Mouse (Mus musculus) C2C12 (cell line): Measurements from ENCODE around the gene Aes. TPM values are rescaled to one million over a fixed set of nuclear protein-coding genes. Genes with fewer than 3 reads are reported as not detected.

Source experiments
- H3K27me3 ChIP-seq: one replicate; pipeline ENCODE4 v1.6.1; 2011; ENCODE audit not compliant: control insufficient read depth, insufficient read depth, insufficient read length
- H3K36me3 ChIP-seq: one replicate; pipeline ENCODE4 v1.6.1; 2011; ENCODE audit not compliant: control insufficient read depth, insufficient read depth
- H3K4me3 ChIP-seq: one replicate; pipeline ENCODE4 v1.5.1; 2011; ENCODE audit warnings: mild to moderate bottlenecking, control low read depth; ENCODE audit not compliant: poor library complexity, insufficient read depth, severe bottlenecking
- H3K79me2 ChIP-seq: one replicate; pipeline ENCODE4 v1.6.1; 2011; ENCODE audit not compliant: control insufficient read depth, insufficient read depth
- H3K79me3 ChIP-seq: one replicate; pipeline ENCODE4 v1.6.1; 2011; ENCODE audit warnings: low read depth, control low read depth
- H3ac ChIP-seq: one replicate; pipeline ENCODE3; 2011; ENCODE audit warnings: low read depth; ENCODE audit not compliant: control insufficient read depth, insufficient read length
- CEBPB ChIP-seq: IDR thresholded peaks from one replicate; pipeline ENCODE4 v1.6.1; 2011; ENCODE audit warnings: low read depth, mild to moderate bottlenecking, control low read depth, moderate library complexity
- CTCF ChIP-seq: IDR thresholded peaks from one replicate; pipeline ENCODE4 v1.5.1; 2011; ENCODE audit not compliant: control insufficient read depth, insufficient read depth, insufficient read length
- FOSL1 ChIP-seq: IDR thresholded peaks from one replicate; pipeline ENCODE4 v1.8.0; 2011; ENCODE audit warnings: mild to moderate bottlenecking, low read length; ENCODE audit not compliant: poor library complexity, insufficient read depth, severe bottlenecking
- MAX ChIP-seq: IDR thresholded peaks from one replicate; pipeline ENCODE4 v1.6.1; 2011; ENCODE audit warnings: mild to moderate bottlenecking, control low read depth
- MYOD1 ChIP-seq: IDR thresholded peaks from one replicate; pipeline ENCODE4 v1.6.1; 2011; ENCODE audit warnings: low read depth; ENCODE audit not compliant: control insufficient read depth, insufficient read length
- MYOG ChIP-seq: IDR thresholded peaks from one replicate; pipeline ENCODE4 v1.6.1; 2011; ENCODE audit not compliant: control insufficient read depth, insufficient read length; ENCODE audit errors: extremely low read depth
- USF1 ChIP-seq: IDR thresholded peaks from one replicate; pipeline ENCODE4 v1.6.1; 2011; ENCODE audit warnings: low read depth, mild to moderate bottlenecking, control low read depth, moderate library complexity
- polyA plus RNA-seq: library from polyadenylated mRNA; unstranded; fragments of >200 nt; fragmentation: generic; extraction: Trizol; gene quantifications from one replicate; pipeline ENCODE4 v1.2.1, GENCODE M21; 2012; ENCODE audit warnings: missing spikeins

Aes gene
- polyA plus RNA-seq, 1 experiment: 532 TPM

- TF ChIP-seq FOSL1 (no peak), CTCF (peak; percentile 78), MAX (no peak), USF1 (no peak)
- no peaks in the 10 kb centered on the region for H3K79me2 ChIP-seq
- no peak overlapping the region for H3ac ChIP-seq
- no peaks in the 10 kb centered on the region for H3K79me3 ChIP-seq
- H3K36me3 ChIP-seq: no peaks in the 10 kb centered on the region
- H3K27me3 ChIP-seq: no peaks in the 10 kb centered on the region
- H3K4me3 ChIP-seq: no peak overlapping the region
Observed at GRCm38 (mm10) chr10:81604968-81605665, 45.8 kb downstream of the Aes start.

- no peaks in the 10 kb centered on the region for H3K27me3 ChIP-seq
- no peaks in the 10 kb centered on the region for H3K79me3 ChIP-seq
- no peaks in the 10 kb centered on the region for H3K36me3 ChIP-seq
- peak overlapping the region; percentile 63 for H3ac ChIP-seq
- H3K4me3 ChIP-seq: no peak overlapping the region
- no peak for TF ChIP-seq MYOG
- no peak for TF ChIP-seq USF1
- TF ChIP-seq FOSL1: no peak
- TF ChIP-seq MAX: no peak
- no peak for TF ChIP-seq CTCF
- no peak for TF ChIP-seq CEBPB
- TF ChIP-seq MYOD1: no peak
- no peaks in the 10 kb centered on the region for H3K79me2 ChIP-seq
Observed at GRCm38 (mm10) chr10:81605666-81605973, 46.3 kb downstream of the Aes start.

GRCm38 (mm10) chr10:81605974-81606751, 46.9 kb downstream of the Aes start, which contains the start of gene BC025920:
TSS of gene BC025920 (plus strand) at chr10:81606270.
- Histone ChIP-seq H3ac (peak within 1 kb of the TSS; percentile 78), H3K4me3 (peak within 1 kb of the TSS; percentile 37), H3K79me2 (no peaks in the 10 kb centered on the region), H3K27me3 (no peaks in the 10 kb centered on the region), H3K79me3 (no peaks in the 10 kb centered on the region), H3K36me3 (no peaks in the 10 kb centered on the region)
- TF ChIP-seq CEBPB (no peak), MYOG (no peak), MAX (peak; percentile 97), CTCF (no peak), FOSL1 (no peak), USF1 (peak; percentile 13), MYOD1 (no peak)

- Histone ChIP-seq H3K4me3 (no peak overlapping the region), H3K79me2 (no peaks in the 10 kb centered on the region), H3ac (no peak overlapping the region), H3K27me3 (no peaks in the 10 kb centered on the region), H3K36me3 (no peaks in the 10 kb centered on the region), H3K79me3 (no peaks in the 10 kb centered on the region)
- TF ChIP-seq CTCF (no peak), FOSL1 (no peak), MYOG (no peak)
Observed at GRCm38 (mm10) chr10:81608308-81608707, 49.0 kb downstream of the Aes start.

GRCm38 (mm10) chr10:81612779-81613178, 53.5 kb downstream of the Aes start:
- Histone ChIP-seq H3K79me2 (no peaks in the 10 kb centered on the region), H3K79me3 (no peaks in the 10 kb centered on the region), H3K4me3 (no peak overlapping the region), H3K36me3 (no peaks in the 10 kb centered on the region), H3ac (no peak overlapping the region), H3K27me3 (no peaks in the 10 kb centered on the region)
- TF ChIP-seq FOSL1 (no peak), USF1 (peak; percentile 73)

- H3K27me3 ChIP-seq: no peaks in the 10 kb centered on the region
- no peaks in the 10 kb centered on the region for H3K79me3 ChIP-seq
- H3ac ChIP-seq: no peak overlapping the region
- no peaks in the 10 kb centered on the region for H3K79me2 ChIP-seq
- TF ChIP-seq CTCF (no peak), CEBPB (no peak), MYOD1 (no peak), FOSL1 (no peak), USF1 (no peak), MAX (no peak), MYOG (no peak)
- H3K4me3 ChIP-seq: no peak overlapping the region
- H3K36me3 ChIP-seq: no peaks in the 10 kb centered on the region
Observed at GRCm38 (mm10) chr10:81615486-81615885, 56.2 kb downstream of the Aes start.
